ENCODE assay signal across 22 mouse cellular contexts in the genomic region with DNA sequence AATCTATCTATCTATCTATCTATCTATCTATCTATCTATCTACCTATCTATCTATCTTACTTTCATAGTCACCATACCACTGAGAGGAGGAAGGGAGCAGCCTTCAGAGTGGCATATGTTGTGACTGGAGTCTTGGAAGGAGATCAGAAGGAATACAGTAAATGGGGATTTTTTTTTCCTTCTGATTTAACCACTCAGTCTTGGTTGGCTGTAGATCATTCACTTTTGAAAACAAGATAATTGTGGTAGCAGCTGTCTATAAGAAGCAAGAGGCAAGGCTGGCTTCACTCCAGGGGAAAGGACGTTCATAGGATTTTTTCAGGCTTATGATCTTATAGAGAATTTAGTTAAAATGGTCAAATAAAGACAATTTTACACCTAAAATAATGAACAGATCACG.
"Had no signal": no experiment of that assay in that cellular context is flagged by ENCODE, and none has a peak within 500 bp of the region (broad histone marks: within the 10 kb centered on the region; RNA-seq: fewer than 3 reads in every experiment).

No protein-coding gene starts in this region.

- DNase-seq: kidney, adult 8-10 months; kidney, postnatal 10 days; kidney, postnatal 36 days; layer of hippocampus, postnatal 36 days; liver, postnatal 0 days; lung, postnatal 10 days; lung, postnatal 4 days; retina, postnatal 1 day; right cerebral cortex, postnatal 25 days; spleen, adult 18-20 months; thymus, postnatal 25 days had no signal

- H3K4me3 ChIP-seq: kidney, embryonic 15.5 days; left cerebral cortex, adult 2 months; limb, embryonic 15.5 days; lung, embryonic 15.5 days; midbrain, embryonic 15.5 days; myocyte; neural tube, embryonic 13.5 days; stomach, embryonic 15.5 days had no signal

- H3K36me3 ChIP-seq: kidney, embryonic 15.5 days; limb, embryonic 15.5 days; lung, embryonic 15.5 days; midbrain, embryonic 15.5 days; neural tube, embryonic 13.5 days; stomach, embryonic 15.5 days had no signal

- H3K9ac ChIP-seq: kidney, embryonic 15.5 days; limb, embryonic 15.5 days; liver, embryonic 14.5 days; liver, postnatal 0 days; lung, embryonic 15.5 days; midbrain, embryonic 15.5 days; neural tube, embryonic 13.5 days; stomach, embryonic 15.5 days had no signal

- H3K27me3 ChIP-seq: kidney, embryonic 15.5 days; limb, embryonic 15.5 days; lung, embryonic 15.5 days; midbrain, embryonic 15.5 days; neural tube, embryonic 13.5 days; stomach, embryonic 15.5 days had no signal

- H3K27ac ChIP-seq: kidney, embryonic 15.5 days; left cerebral cortex, adult 2 months; limb, embryonic 15.5 days; liver, embryonic 14.5 days; midbrain, embryonic 15.5 days; neural tube, embryonic 13.5 days; stomach, embryonic 15.5 days had no signal

- H3K4me2 ChIP-seq: kidney, embryonic 15.5 days; limb, embryonic 15.5 days; liver, embryonic 11.5 days; lung, embryonic 15.5 days; midbrain, embryonic 11.5 days; midbrain, embryonic 15.5 days; neural tube, embryonic 13.5 days; stomach, embryonic 15.5 days had no signal

- ATAC-seq: liver, postnatal 0 days; midbrain, embryonic 15.5 days had no signal

- H3K9me3 ChIP-seq: kidney, embryonic 15.5 days; limb, embryonic 15.5 days; lung, embryonic 15.5 days; midbrain, embryonic 15.5 days; neural tube, embryonic 13.5 days; stomach, embryonic 15.5 days had no signal

- H3K4me1 ChIP-seq: kidney, embryonic 15.5 days; limb, embryonic 15.5 days; midbrain, embryonic 15.5 days; neural tube, embryonic 13.5 days; stomach, embryonic 15.5 days had no signal
